In the genomic region with DNA sequence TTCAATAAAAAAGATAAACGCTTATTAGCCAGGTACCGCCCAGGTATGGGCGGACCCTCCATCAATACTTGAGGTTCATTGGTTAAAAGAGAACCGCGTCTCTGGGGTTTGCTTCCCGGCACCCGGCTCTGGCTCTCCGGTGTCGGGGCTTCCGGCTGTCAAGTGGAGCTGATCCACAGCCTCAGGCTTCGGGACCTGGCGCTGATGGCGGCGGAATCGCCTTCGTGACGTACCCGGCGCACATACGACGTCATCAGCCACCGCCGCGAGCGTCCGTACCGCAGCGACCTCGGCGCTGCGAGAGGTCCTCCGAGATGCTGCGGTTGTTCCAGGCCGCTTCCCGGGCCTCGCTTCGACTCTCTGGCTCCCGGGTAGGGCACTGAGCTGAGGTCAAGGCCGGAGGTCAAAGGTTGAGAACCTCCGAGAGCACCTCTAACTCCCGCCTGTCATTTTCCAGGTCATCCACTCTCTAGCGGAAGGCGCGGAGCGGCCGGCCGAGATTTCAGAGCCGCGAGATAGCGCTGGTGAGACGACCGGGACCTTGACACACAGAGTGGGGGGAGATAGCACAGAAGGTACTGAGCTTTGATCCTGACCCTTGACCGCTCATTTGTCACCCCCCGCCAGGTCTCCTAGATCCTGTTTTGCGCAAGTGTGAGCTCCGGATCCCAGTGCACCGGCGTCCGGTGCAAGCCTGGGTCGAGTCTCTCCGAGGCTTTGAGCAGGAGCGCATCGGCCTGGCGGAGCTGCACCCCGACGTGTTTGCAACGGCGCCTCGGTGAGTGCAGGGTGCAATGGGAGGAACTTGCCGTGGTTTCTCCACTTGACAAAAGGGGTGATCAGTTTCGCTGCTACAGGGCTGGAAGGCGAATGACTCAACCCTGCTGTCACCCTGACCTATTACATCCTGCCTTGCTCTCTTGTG, we compare ENCODE assay signal across 8 mouse cellular contexts. TPM values are rescaled to one million over a fixed set of nuclear protein-coding genes. Genes with fewer than 3 reads are reported as not detected.
A peak's percentile ranks its signal among the peaks of the same experiment; 100 is the strongest.
DNase-seq lines count a peak whose midpoint lies in the region; ATAC-seq and TF ChIP-seq lines count a peak whose summit lies in the region.

A gene (plus strand): TSS at position 112 of the 925 bp plus-strand sequence.

- no peak for TF ChIP-seq CTCF in G1E (IDR thresholded peaks at IDR 0.05; ENCODE audit: low read depth, low read length)
- no peak for TF ChIP-seq CTCF in forebrain, postnatal 0 days (IDR thresholded peaks at IDR 0.05; ENCODE audit: low read depth)

- WGBS in forebrain, postnatal 0 days, result 1% methylated on average over 72 of the region's 72 CpGs
- under 1% methylated on average over 72 of the region's 72 CpGs for WGBS in lung, embryonic 15.5 days

- peak within 1 kb of the TSS; percentile 85 for H3K4me3 ChIP-seq in G1E (ENCODE audit: low read depth, low read length)
- H3K4me3 ChIP-seq in forebrain, postnatal 0 days (ENCODE audit: low read depth, low read length), result peak within 1 kb of the TSS; percentile 68
- peak within 1 kb of the TSS; percentile 69 for H3K4me3 ChIP-seq in lung, embryonic 15.5 days

- DNase-seq in G1E (ENCODE audit: low spot score), result peak; percentile 69
- DNase-seq in cerebellum, adult 18-20 months, result peak; percentile 89 to 94
- DNase-seq in forebrain, postnatal 0 days, result peak; percentile 96
- DNase-seq in heart, postnatal 4 days, result peak; percentile 90
- DNase-seq in layer of hippocampus, adult 8-10 months (ENCODE audit: low spot score in 2 of 2), result peak; percentile 79 to 89
- peak; percentile 69 for DNase-seq in ovary, adult 18-20 months (ENCODE audit: low spot score)
- peak; percentile 89 for DNase-seq in thymus, postnatal 0 days (ENCODE audit: low spot score)

- H3K4me1 ChIP-seq in G1E (ENCODE audit: insufficient read depth, low read depth, low read length), result peaks cover 26% of the 10 kb centered on the region
- no peaks in the 10 kb centered on the region for H3K4me1 ChIP-seq in forebrain, postnatal 0 days (ENCODE audit: insufficient read depth)
- peaks cover 19% of the 10 kb centered on the region for H3K4me1 ChIP-seq in lung, embryonic 15.5 days

- peak; percentile 56 for ATAC-seq in G1E (ENCODE audit: extremely low read depth, insufficient number of reproducible peaks, low FRiP score, poor library complexity, severe bottlenecking)
- ATAC-seq in forebrain, postnatal 0 days, result peak; percentile 94
- ATAC-seq in lung, embryonic 15.5 days (ENCODE audit: borderline replicate concordance, extremely low read depth, low FRiP score, low TSS enrichment), result peak; percentile 75

- H3K27me3 ChIP-seq in G1E (ENCODE audit: insufficient read depth, low read length), result no peaks in the 10 kb centered on the region
- H3K27me3 ChIP-seq in forebrain, postnatal 0 days (ENCODE audit: insufficient read depth, low read length), result no peaks in the 10 kb centered on the region
- no peaks in the 10 kb centered on the region for H3K27me3 ChIP-seq in lung, embryonic 15.5 days

- peak within 1 kb of the TSS; percentile 69 for H3K9ac ChIP-seq in forebrain, postnatal 0 days
- H3K9ac ChIP-seq in lung, embryonic 15.5 days, result peak within 1 kb of the TSS; percentile 62

- no peaks in the 10 kb centered on the region for H3K9me3 ChIP-seq in G1E (replicated peaks)
- H3K9me3 ChIP-seq in forebrain, postnatal 0 days (ENCODE audit: low read length), result no peaks in the 10 kb centered on the region
- H3K9me3 ChIP-seq in lung, embryonic 15.5 days, result no peaks in the 10 kb centered on the region

- peak within 1 kb of the TSS; percentile 83 for H3K4me2 ChIP-seq in forebrain, postnatal 0 days (ENCODE audit: low read depth)
- peak within 1 kb of the TSS; percentile 88 for H3K4me2 ChIP-seq in lung, embryonic 15.5 days

- peak within 1 kb of the TSS; percentile 82 for H3K27ac ChIP-seq in forebrain, postnatal 0 days (ENCODE audit: low read depth, low read length)
- H3K27ac ChIP-seq in lung, embryonic 15.5 days, result peak within 1 kb of the TSS; percentile 72

- H3K36me3 ChIP-seq in G1E (replicated peaks), result peaks cover 45% of the 10 kb centered on the region
- H3K36me3 ChIP-seq in forebrain, postnatal 0 days (ENCODE audit: insufficient read depth), result peaks cover 31% of the 10 kb centered on the region
- peaks cover 31% of the 10 kb centered on the region for H3K36me3 ChIP-seq in lung, embryonic 15.5 days

RNA-seq across cellular contexts. Expression of the gene that starts here (rescaled TPM):
- 38.4 and 39.6 TPM in 2 replicates for total RNA-seq in G1E (2014; fragmentation: Nextera tagmentation)
- total RNA-seq in G1E (2017), result 39.1 and 51.5 TPM in 2 replicates
- 92.6 and 129 TPM in 2 replicates for polyA plus RNA-seq in G1E (2012)
- total RNA-seq in forebrain, postnatal 0 days (2014; rRNA removed), result 59.9 and 77.8 TPM in 2 replicates
- polyA plus RNA-seq in forebrain, postnatal 0 days (2015; fragmentation: Nextera tagmentation; extraction: Ambion mirVana), result 101 and 111 TPM in 2 replicates
- total RNA-seq in heart, postnatal 4 days (2021), result 10 to 100 TPM; 85.7 to 98.0 TPM
- total RNA-seq in layer of hippocampus, adult 8-10 months (2022), result 10 to 100 TPM; 60.1 to 65.7 (median 61.0) TPM
- 157 and 160 TPM in 2 replicates for polyA plus RNA-seq in lung, embryonic 15.5 days (2015; fragmentation: Nextera tagmentation; extraction: Ambion mirVana)
- 116 and 130 TPM in 2 replicates for polyA plus RNA-seq in thymus, postnatal 0 days (2015; fragmentation: Nextera tagmentation; extraction: Ambion mirVana)

Comparison
In these comparisons a context has a peak if more than half of its experiments do, and no peak if none do; other contexts are left out.
1. Peak in every context shown above with its lines: DNase-seq, ATAC-seq, H3K4me3 ChIP-seq and H3K27ac ChIP-seq.